Mouse (Mus musculus): ENCODE data around the gene Yjefn3. TPM values are rescaled to one million over a fixed set of nuclear protein-coding genes. Genes with fewer than 3 reads are reported as not detected.

Gene Yjefn3
- polyA plus RNA-seq, 1 experiment, result 0.95 TPM

GRCm38 (mm10) chr8:69870003-69870765 is 32.3 kb downstream of the Yjefn3 start:
- TF ChIP-seq POLR2A (IDR thresholded peaks at IDR 0.05; ENCODE audit: control insufficient read depth, low read depth, low read length) (no peak), CTCF (IDR thresholded peaks at IDR 0.05; ENCODE audit: control insufficient read depth, insufficient read depth, insufficient replicate concordance, low read depth, low read length) (no peak)
- Histone ChIP-seq H3K4me3 (ENCODE audit: control insufficient read depth, low read depth, low read length) (no peak overlapping the region), H3K27me3 (ENCODE audit: control insufficient read depth, insufficient read depth, low read length) (no peaks in the 10 kb centered on the region), H3K4me1 (ENCODE audit: control insufficient read depth, insufficient read depth, low read length) (no peaks in the 10 kb centered on the region), H3K36me3 (ENCODE audit: control insufficient read depth, insufficient read depth, low read length) (no peaks in the 10 kb centered on the region), H3K27ac (ENCODE audit: control insufficient read depth, insufficient read depth, low read depth, low read length) (no peak overlapping the region)

DNA sequence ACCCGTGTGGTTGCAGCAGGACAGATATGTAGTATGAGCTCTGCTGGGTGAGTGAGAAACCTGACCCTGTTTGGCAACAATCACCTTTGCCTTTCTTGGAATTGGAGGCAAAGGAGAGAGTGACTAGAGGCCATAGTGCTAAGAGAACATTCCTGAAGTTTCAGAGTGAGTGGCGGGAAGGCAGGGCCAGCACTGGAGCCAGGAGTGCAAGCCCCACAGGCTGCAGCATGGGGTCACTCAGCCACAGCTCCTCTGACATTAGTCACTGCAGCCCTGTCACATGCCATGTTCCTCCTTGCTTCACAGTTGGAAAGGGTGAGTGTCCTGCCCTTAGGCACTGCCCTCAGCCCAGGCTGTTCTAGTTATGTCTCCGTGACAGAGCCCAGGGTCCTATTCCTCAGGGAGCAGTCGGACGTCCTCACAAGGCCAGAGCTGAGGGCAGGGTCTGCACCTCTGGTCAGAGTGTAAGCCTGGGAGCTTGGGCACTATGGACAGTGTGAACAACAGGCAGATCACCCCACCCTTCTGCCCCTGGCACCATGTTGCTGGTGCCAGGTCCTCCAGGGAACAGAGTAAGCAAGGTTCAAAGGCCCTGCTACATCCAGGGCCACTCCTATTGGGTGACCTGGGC is 34.7 kb downstream of the Yjefn3 start:
- H3K27me3 ChIP-seq (ENCODE audit: control insufficient read depth, insufficient read depth, low read length), result no peaks in the 10 kb centered on the region
- H3K4me3 ChIP-seq (ENCODE audit: control insufficient read depth, low read depth, low read length), result no peak overlapping the region
- no peak for TF ChIP-seq POLR2A (IDR thresholded peaks at IDR 0.05; ENCODE audit: control insufficient read depth, low read depth, low read length)
- no peak for TF ChIP-seq CTCF (IDR thresholded peaks at IDR 0.05; ENCODE audit: control insufficient read depth, insufficient read depth, insufficient replicate concordance, low read depth, low read length)
- no peaks in the 10 kb centered on the region for H3K4me1 ChIP-seq (ENCODE audit: control insufficient read depth, insufficient read depth, low read length)
- no peaks in the 10 kb centered on the region for H3K36me3 ChIP-seq (ENCODE audit: control insufficient read depth, insufficient read depth, low read length)
- H3K27ac ChIP-seq (ENCODE audit: control insufficient read depth, insufficient read depth, low read depth, low read length), result no peak overlapping the region

GRCm38 (mm10) chr8:69864180-69864579 is 38.3 kb downstream of the Yjefn3 start:
- no peaks in the 10 kb centered on the region for H3K27me3 ChIP-seq (ENCODE audit: control insufficient read depth, insufficient read depth, low read length)
- no peak for TF ChIP-seq POLR2A (IDR thresholded peaks at IDR 0.05; ENCODE audit: control insufficient read depth, low read depth, low read length)
- TF ChIP-seq CTCF (IDR thresholded peaks at IDR 0.05; ENCODE audit: control insufficient read depth, insufficient read depth, insufficient replicate concordance, low read depth, low read length), result no peak
- H3K36me3 ChIP-seq (ENCODE audit: control insufficient read depth, insufficient read depth, low read length), result no peaks in the 10 kb centered on the region; the same call in 1 of the 2 replicates
- no peak overlapping the region for H3K27ac ChIP-seq (ENCODE audit: control insufficient read depth, insufficient read depth, low read depth, low read length)
- H3K4me1 ChIP-seq (ENCODE audit: control insufficient read depth, insufficient read depth, low read length), result no peaks in the 10 kb centered on the region
- no peak overlapping the region for H3K4me3 ChIP-seq (ENCODE audit: control insufficient read depth, low read depth, low read length)

GRCm38 (mm10) chr8:69863387-69864020 is 39.0 kb downstream of the Yjefn3 start:
- Histone ChIP-seq H3K4me1 (ENCODE audit: control insufficient read depth, insufficient read depth, low read length) (no peaks in the 10 kb centered on the region), H3K27me3 (ENCODE audit: control insufficient read depth, insufficient read depth, low read length) (no peaks in the 10 kb centered on the region), H3K36me3 (ENCODE audit: control insufficient read depth, insufficient read depth, low read length) (no peaks in the 10 kb centered on the region; the same call in 1 of the 2 replicates), H3K4me3 (ENCODE audit: control insufficient read depth, low read depth, low read length) (no peak overlapping the region), H3K27ac (ENCODE audit: control insufficient read depth, insufficient read depth, low read depth, low read length) (no peak overlapping the region)
- TF ChIP-seq POLR2A (IDR thresholded peaks at IDR 0.05; ENCODE audit: control insufficient read depth, low read depth, low read length), result no peak
- TF ChIP-seq CTCF (IDR thresholded peaks at IDR 0.05; ENCODE audit: control insufficient read depth, insufficient read depth, insufficient replicate concordance, low read depth, low read length), result no peak

DNA sequence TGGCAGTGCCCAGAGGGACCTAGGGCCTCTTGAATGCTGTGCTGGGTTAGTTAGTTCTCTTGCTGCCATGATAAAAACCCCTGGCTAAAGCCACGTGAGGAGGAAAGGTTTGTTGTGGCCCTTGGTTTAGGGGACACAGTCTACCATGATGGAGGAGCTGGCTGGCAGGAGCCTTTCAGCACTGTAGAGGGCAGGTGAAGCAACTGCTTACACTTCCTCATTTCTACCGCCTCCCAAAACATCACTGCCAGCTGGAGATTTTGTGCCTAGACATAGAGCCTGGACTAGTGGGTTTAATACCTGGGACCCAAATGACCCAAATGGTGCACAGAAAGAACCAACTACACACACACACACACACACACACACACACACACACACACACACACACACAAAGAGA is 41.3 kb downstream of the Yjefn3 start:
- TF ChIP-seq CTCF (IDR thresholded peaks at IDR 0.05; ENCODE audit: control insufficient read depth, insufficient read depth, insufficient replicate concordance, low read depth, low read length) (no peak), POLR2A (IDR thresholded peaks at IDR 0.05; ENCODE audit: control insufficient read depth, low read depth, low read length) (no peak)
- Histone ChIP-seq H3K27me3 (ENCODE audit: control insufficient read depth, insufficient read depth, low read length) (no peaks in the 10 kb centered on the region), H3K27ac (ENCODE audit: control insufficient read depth, insufficient read depth, low read depth, low read length) (no peak overlapping the region), H3K36me3 (ENCODE audit: control insufficient read depth, insufficient read depth, low read length) (no peaks in the 10 kb centered on the region; the same call in 1 of the 2 replicates), H3K4me1 (ENCODE audit: control insufficient read depth, insufficient read depth, low read length) (no peaks in the 10 kb centered on the region), H3K4me3 (ENCODE audit: control insufficient read depth, low read depth, low read length) (no peak overlapping the region)

GRCm38 (mm10) chr8:69860807-69861206 is 41.7 kb downstream of the Yjefn3 start:
- Histone ChIP-seq H3K4me1 (ENCODE audit: control insufficient read depth, insufficient read depth, low read length) (no peaks in the 10 kb centered on the region), H3K36me3 (ENCODE audit: control insufficient read depth, insufficient read depth, low read length) (no peaks in the 10 kb centered on the region; the same call in 1 of the 2 replicates), H3K27ac (ENCODE audit: control insufficient read depth, insufficient read depth, low read depth, low read length) (no peak overlapping the region), H3K4me3 (ENCODE audit: control insufficient read depth, low read depth, low read length) (no peak overlapping the region), H3K27me3 (ENCODE audit: control insufficient read depth, insufficient read depth, low read length) (no peaks in the 10 kb centered on the region)
- no peak for TF ChIP-seq POLR2A (IDR thresholded peaks at IDR 0.05; ENCODE audit: control insufficient read depth, low read depth, low read length)
- TF ChIP-seq CTCF (IDR thresholded peaks at IDR 0.05; ENCODE audit: control insufficient read depth, insufficient read depth, insufficient replicate concordance, low read depth, low read length), result peak; percentile 26; the same call in 1 of the 2 replicates

- Histone ChIP-seq H3K27me3 (ENCODE audit: control insufficient read depth, insufficient read depth, low read length) (no peaks in the 10 kb centered on the region), H3K27ac (ENCODE audit: control insufficient read depth, insufficient read depth, low read depth, low read length) (no peak overlapping the region), H3K4me3 (ENCODE audit: control insufficient read depth, low read depth, low read length) (no peak overlapping the region), H3K36me3 (ENCODE audit: control insufficient read depth, insufficient read depth, low read length) (no peaks in the 10 kb centered on the region), H3K4me1 (ENCODE audit: control insufficient read depth, insufficient read depth, low read length) (no peaks in the 10 kb centered on the region)
- TF ChIP-seq CTCF (IDR thresholded peaks at IDR 0.05; ENCODE audit: control insufficient read depth, insufficient read depth, insufficient replicate concordance, low read depth, low read length), result no peak; the same call in 1 of the 2 replicates
- no peak for TF ChIP-seq POLR2A (IDR thresholded peaks at IDR 0.05; ENCODE audit: control insufficient read depth, low read depth, low read length)
Observed at GRCm38 (mm10) chr8:69853869-69854268, 48.6 kb downstream of the Yjefn3 start.

Measured in testis, adult 2 months (tissue).